Mouse (Mus musculus) lung, postnatal 25 days (tissue): ENCODE results near the gene Alg9.
A peak's percentile ranks its signal among the peaks of the same experiment; 100 is the strongest.

ENCODE experiments used
- DNase-seq: peaks from one replicate; pipeline ENCODE4 v3.0.0; 2022; ENCODE audit warnings: low spot score

Gene Alg9

GRCm38 (mm10) chr9:50774991-50775612 lies at the start of gene Alg9, which contains the start of gene 1110032A03Rik:
Gene Alg9, plus strand, starts transcription at chr9:50775019.
Gene 1110032A03Rik, minus strand, starts transcription at chr9:50775520.
- peak; percentile 90 for DNase-seq

GRCm38 (mm10) chr9:50725921-50726590 lies 48.8 kb upstream of the Alg9 start:
- no peak for DNase-seq

DNA sequence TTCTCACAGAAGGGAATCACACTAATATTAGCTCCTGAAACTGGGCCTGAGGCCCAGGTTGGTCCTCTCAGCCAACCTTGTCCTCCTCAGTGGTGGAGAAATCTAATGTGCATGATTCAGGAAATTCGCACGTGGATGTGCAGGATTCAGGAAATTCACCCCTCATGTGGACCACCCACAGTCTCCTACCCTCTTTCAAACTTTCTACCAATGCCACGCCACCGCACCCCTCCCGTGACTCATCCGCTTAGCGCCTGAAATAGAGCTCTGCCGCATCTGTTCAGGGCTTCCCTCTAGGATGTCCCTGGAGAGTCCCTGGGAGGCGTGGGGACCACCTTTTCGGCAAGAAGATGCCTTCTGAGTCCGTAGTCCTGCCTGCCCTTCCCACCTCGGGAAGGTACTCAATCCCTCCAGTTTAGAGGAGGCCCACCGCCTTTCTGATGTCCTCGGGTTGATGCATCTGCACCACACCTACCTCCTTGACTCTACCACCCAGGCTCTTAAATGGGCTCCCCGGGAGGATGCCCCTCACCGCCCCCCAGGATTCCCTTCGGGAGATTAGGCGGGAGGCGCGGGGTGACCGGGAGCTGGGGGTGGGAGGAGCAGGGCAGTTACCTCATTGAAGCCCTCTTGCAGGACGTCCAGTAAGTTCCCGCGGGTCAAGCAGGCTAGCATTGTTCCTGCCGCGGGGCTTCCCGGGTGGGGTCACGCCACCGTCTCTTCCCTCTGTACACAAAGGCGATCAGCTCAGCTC lies 47.5 kb upstream of the Alg9 start:
- no peak for DNase-seq

DNA sequence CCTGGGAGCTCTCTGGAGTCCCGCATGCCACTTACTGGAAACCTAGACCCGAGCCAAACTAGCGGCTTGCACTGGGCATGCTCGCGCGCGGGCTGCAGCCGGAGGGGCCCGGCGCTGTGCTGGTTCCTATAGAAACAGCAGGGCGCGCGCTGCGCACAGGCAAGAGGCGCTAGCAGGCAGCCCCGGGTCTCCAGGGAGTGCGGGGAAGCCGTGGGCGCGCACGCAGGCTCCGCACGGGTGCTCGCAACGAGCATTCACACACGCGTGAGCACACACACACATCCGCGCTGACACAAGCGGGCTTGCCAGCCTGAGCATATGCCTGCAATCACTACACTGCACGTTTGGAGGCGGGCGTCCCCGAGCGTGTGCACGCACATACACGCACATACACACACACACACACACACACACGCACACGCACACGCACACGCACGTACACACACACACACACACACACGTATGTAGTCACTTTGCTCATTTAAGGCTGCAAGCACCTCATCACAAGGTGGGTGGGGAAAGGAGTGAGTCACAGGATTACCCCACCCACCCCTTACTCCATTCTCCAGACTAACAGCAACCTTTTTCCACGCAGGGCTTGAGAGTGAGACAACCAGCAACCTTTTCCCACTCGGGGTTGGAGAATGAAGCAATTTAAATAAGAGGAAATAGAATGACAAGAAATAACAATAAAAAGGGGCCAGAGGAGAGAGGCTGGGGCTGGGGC lies 46.7 kb upstream of the Alg9 start:
- peak; percentile 36 for DNase-seq

DNA sequence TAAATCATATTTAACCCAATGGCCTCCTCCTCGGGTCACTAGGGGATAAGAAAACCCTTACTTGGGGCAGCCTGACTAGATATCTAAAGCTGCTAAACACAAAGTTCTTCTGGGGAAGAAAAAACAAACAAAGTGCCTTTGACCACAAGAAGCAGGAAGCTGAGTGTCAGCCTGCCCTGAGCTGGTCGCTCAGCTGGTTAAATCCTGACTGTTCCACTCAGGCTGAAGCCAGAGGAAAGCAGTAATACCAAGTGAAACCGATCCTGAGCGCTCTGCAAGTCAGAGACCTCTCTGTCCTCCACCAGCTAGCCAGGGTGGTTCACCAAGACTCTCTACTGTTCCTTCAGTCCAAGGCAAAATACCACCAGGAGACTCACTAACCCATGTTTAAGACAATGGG lies 45.2 kb upstream of the Alg9 start:
- no peak for DNase-seq

DNA sequence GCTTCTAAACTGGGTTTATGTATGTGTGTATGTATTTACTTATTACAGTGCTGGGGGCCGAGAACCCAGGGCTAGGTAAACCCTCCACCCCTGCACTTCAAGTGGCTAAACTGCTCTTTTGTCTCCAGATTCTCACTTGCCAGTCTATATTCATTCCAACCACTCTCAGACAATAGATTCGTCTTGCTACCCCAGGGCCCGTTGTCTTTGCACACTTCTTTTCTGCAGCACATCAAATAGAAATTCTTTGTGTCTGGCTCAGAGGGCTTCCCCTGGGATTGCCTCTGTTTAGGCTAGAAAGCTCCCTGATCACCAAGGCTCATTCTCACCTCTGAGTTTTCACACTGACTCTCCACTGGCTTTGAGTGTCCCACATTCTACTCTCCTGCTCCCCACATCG lies 42.3 kb upstream of the Alg9 start:
- DNase-seq: no peak

- DNase-seq: peak; percentile 71
Measured at GRCm38 (mm10) chr9:50734989-50735388, 39.8 kb upstream of the Alg9 start.

- peak; percentile 94 for DNase-seq
Measured at GRCm38 (mm10) chr9:50738914-50739870, 35.6 kb upstream of the Alg9 start, which contains the start of gene Dixdc1. Gene Dixdc1, minus strand, starts transcription at chr9:50739517.

- no peak for DNase-seq
Measured at GRCm38 (mm10) chr9:50740867-50741784, 33.7 kb upstream of the Alg9 start.

DNA sequence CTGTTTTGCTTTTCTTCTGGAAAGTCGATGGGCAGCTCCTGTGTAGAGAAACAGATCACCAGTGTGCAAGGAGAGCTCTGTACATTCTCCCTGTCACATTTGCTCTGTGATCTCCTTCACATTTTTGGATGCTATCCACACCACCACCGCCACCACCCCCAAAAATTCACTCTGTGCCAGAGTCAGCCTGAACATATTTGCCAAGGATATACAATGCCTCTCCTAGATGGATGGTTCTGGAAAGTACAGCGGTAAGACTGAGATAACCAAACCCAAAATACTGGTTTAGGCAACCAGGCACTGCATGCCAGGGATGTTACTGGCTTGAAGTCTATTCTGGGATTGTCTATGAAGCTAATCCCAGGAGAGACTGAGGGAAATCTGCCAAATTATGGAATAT lies 32.6 kb upstream of the Alg9 start:
- no peak for DNase-seq

GRCm38 (mm10) chr9:50742744-50743143 lies 32.1 kb upstream of the Alg9 start:
- no peak for DNase-seq

DNA sequence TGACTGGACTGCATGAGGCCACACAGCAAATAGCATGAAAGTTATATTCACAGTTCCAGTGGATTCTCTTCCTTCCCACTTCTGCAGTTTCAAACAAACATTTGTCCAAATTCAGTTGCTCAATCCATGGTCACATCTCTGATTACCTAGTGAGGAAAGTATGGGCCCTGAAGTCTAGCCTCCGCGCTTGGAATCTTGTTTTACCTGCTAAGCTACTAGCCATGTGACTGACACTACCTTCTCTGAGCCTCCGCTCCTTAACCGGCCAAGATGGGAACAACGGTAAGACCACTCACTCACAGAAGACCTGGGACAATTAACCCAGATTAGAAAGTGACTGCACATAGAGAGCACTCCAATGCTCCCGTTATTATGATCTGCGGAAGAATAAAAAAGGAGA lies 29.0 kb upstream of the Alg9 start:
- DNase-seq: peak; percentile 76

DNA sequence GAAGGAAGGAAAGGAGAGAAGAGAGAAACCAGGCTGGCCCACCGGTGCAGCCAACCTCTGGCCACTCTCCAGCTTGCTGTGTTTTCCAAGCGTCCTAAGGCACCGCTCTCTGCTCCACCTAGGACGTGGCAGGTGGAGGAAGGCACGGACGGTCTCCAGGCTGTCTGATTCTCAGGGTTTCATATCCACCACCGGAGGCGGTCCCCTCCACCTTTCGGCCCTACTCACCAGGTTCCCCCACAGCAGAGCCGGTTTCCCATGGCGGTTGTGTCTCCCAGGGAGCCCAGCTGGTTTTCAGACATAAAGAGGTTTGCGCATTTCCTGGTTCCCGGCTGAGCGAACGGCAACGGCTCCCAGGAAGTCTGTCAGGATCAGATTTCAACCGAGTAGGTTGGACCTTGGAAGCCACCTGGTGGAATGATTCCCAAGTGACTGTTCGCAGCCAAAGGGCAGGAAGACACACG lies 28.6 kb upstream of the Alg9 start, which contains the start of gene 2310030G06Rik:
Gene 2310030G06Rik (minus strand): TSS at position 323 of the 464 bp plus-strand sequence.
- DNase-seq: peak; percentile 82

- no peak for DNase-seq
Measured at GRCm38 (mm10) chr9:50750706-50751105, 24.1 kb upstream of the Alg9 start.

GRCm38 (mm10) chr9:50751323-50751722 lies 23.5 kb upstream of the Alg9 start, which contains the start of gene Cryab:
Gene Cryab, plus strand, starts transcription at chr9:50751325.
- DNase-seq: no peak

- no peak for DNase-seq
Measured at GRCm38 (mm10) chr9:50752054-50752602, 22.7 kb upstream of the Alg9 start, which contains the start of gene Hspb2. Gene Hspb2, minus strand, starts transcription at chr9:50752354.

DNA sequence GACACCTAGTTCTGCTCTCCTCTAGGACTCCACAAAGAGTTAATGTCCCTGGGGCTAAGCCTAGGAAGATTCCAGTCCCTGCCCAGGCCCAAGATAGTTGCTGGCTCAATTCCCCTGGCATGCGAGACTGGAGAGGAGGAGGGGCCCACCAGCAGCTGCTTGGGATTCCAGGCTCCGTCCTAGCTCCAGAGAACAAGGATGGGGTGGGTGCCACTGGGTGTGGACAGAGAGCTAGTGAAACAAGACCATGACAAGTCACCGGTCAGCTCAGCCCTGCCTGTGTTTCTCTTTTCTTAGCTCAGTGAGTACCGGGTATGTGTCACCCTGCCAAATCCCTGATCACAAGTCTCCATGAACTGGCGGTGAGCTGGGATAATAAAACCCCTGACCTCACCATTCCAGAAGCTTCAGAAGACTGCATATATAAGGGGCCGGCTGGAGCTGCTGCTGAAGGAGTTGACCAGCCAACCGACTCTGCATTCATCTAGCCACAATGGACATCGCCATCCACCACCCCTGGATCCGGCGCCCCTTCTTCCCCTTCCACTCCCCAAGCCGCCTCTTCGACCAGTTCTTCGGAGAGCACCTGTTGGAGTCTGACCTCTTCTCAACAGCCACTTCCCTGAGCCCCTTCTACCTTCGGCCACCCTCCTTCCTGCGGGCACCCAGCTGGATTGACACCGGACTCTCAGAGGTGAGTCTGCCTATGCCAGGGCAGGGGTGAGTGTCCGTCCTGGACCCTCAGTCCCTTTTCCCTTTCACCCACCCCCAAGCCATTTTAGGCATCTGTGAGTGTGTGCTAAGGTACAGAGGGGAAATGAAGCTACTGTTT lies 21.8 kb upstream of the Alg9 start:
- peak; percentile 91 for DNase-seq

DNA sequence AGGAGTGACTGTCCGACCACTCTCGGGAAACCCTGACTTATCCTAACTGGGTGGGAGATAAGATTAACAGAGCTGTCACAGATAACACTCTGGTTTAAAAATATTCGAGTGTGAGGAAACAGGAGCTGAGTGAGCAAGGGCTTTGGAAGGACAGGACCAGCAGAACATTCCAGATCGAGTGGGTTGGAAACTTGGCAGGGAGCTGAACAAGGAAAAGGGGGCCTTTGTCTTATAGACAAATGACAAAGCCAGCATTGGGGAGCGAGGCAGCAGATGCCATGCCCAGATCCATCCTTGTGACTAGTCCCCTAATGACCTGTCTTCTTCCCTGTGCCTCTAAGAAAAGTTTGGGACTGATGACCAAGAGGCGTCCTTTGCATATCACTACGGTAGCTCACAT lies 20.9 kb upstream of the Alg9 start:
- DNase-seq: no peak
